Mouse (Mus musculus) forebrain, embryonic 11.5 days (tissue): Measurements from ENCODE around the gene Tpst1. TPM values are rescaled to one million over a fixed set of nuclear protein-coding genes. Genes with fewer than 3 reads are reported as not detected.

Experiments
- ATAC-seq: fragments of 200-750 bp; cut with Nextera tagmentation; replicated peaks from 2 replicates; pipeline ENCODE4 v1.8.0; 2017; ENCODE audit warnings: moderate TSS enrichment; ENCODE audit not compliant: low FRiP score
- DNase-seq: peaks from one replicate; pipeline ENCODE4 v3.0.0-alpha.2; 2017; ENCODE audit warnings: low spot score
- H3K27ac ChIP-seq: fragments of 300-500 bp; sonication (generic); 2 replicates; pipeline ENCODE4 v1.5.1; 2014; ENCODE audit warnings: low read depth, low read length
- H3K27me3 ChIP-seq: fragments of 300-500 bp; sonication (generic); 2 replicates; pipeline ENCODE4 v1.6.1; 2014; ENCODE audit warnings: mild to moderate bottlenecking, low read length, mixed read lengths; ENCODE audit not compliant: control insufficient read depth, insufficient read depth
- H3K36me3 ChIP-seq: fragments of 300-500 bp; sonication (generic); 2 replicates; pipeline ENCODE4 v1.6.1; 2014; ENCODE audit warnings: mild to moderate bottlenecking, low read length, moderate library complexity, mixed read lengths; ENCODE audit not compliant: control insufficient read depth, insufficient read depth
- H3K4me1 ChIP-seq: fragments of 300-500 bp; sonication (generic); replicated peaks from 2 replicates; pipeline ENCODE4 v1.6.1; 2014; ENCODE audit warnings: low read length, mixed read lengths; ENCODE audit not compliant: control insufficient read depth, insufficient read depth
- H3K4me2 ChIP-seq: fragments of 300-500 bp; sonication (generic); 2 replicates; pipeline ENCODE4 v1.6.1; 2014; ENCODE audit warnings: low read depth, mild to moderate bottlenecking, low read length, moderate library complexity, mixed read lengths; ENCODE audit not compliant: severe bottlenecking
- H3K4me3 ChIP-seq: fragments of 300-500 bp; sonication (generic); 2 replicates; pipeline ENCODE4 v1.5.1; 2014; ENCODE audit warnings: low read depth, low read length
- H3K9ac ChIP-seq: fragments of 300-500 bp; sonication (generic); 2 replicates; pipeline ENCODE4 v1.6.1; 2014; ENCODE audit warnings: low read length
- H3K9me3 ChIP-seq: fragments of 300-500 bp; sonication (generic); 2 replicates; pipeline ENCODE4 v1.6.1; 2016; ENCODE audit warnings: low read length, mixed read lengths; ENCODE audit not compliant: control insufficient read depth
- WGBS: fragments of 180-500 bp; shearing (Covaris S2); extraction: QIAGEN DNeasy Blood & Tissue Kit; methylation state at CpG from one replicate; pipeline ENCODE4 v1.1.7; 2014; 5-methylcytosine and 5-hydroxymethylcytosine counted together
- polyA plus RNA-seq: library from polyadenylated mRNA; unstranded; fragments of >200 nt; fragmentation: Nextera tagmentation; extraction: Ambion mirVana; gene quantifications from 2 replicates; pipeline ENCODE4 v1.2.1, GENCODE M21; 2014

Gene Tpst1
- polyA plus RNA-seq, 1 experiment from 2014 or later = 60.8 TPM

- no peak overlapping the region for H3K27ac ChIP-seq
- no peaks in the 10 kb centered on the region for H3K9me3 ChIP-seq
- H3K27me3 ChIP-seq = no peaks in the 10 kb centered on the region
- ATAC-seq = no peak
- no peak overlapping the region for H3K4me2 ChIP-seq
- DNase-seq = no peak
- no peaks in the 10 kb centered on the region for H3K4me1 ChIP-seq
- no peaks in the 10 kb centered on the region for H3K36me3 ChIP-seq
- no peak overlapping the region for H3K9ac ChIP-seq
- H3K4me3 ChIP-seq = no peak overlapping the region
- 88% methylated on average over 4 of the region's 4 CpGs for WGBS
Observed at GRCm38 (mm10) chr5:130060329-130060665, 12.8 kb upstream of the Tpst1 start.

DNA sequence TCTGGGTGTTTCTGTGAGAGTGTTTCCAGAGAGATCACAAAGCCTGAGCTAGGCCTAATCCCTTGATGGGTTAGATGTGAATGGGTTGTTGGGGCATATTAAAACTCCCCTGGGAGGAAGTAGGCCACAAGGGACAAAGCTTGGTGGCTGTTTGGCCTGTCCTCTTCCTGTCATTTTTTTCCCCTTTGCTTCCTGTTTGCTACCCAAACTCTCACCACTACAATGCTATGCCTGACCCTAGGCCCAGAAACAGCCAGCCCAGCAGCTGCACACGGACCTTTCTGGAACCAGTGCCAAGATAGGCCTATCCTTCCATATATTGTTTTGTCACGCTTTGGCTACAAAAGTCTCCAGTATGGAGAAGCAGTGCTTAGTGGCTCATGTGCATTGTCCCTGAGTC, 11.0 kb upstream of the Tpst1 start:
- no peaks in the 10 kb centered on the region for H3K9me3 ChIP-seq
- no peaks in the 10 kb centered on the region for H3K36me3 ChIP-seq
- DNase-seq (no peak), ATAC-seq (no peak)
- H3K4me1 ChIP-seq = no peaks in the 10 kb centered on the region
- no peak overlapping the region for H3K9ac ChIP-seq
- H3K4me3 ChIP-seq = no peak overlapping the region
- no peaks in the 10 kb centered on the region for H3K27me3 ChIP-seq
- H3K4me2 ChIP-seq = no peak overlapping the region
- 79% methylated on average over 2 of the region's 2 CpGs for WGBS
- H3K27ac ChIP-seq = no peak overlapping the region

DNA sequence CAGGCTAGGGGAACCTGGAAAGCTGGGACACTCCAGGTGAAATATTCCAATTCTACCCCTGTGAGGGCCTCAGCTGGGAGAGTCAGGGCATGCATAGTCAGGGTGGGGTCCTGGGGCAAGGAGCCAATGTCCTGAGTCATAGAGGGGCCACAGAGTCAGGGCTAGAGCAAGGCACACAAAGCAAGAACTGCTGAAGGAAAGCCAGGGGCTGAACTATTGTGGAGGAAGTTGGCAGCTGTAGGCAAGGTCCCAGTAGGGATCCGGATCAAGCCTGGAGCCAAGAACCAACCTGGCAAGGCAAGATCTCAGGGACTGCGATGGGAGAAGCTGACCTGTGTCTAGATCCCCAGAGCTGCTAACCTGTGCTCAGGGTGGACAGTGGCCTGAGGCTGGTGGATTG, 9.4 kb upstream of the Tpst1 start:
- 77% methylated on average over 2 of the region's 2 CpGs for WGBS
- ATAC-seq = no peak

DNA sequence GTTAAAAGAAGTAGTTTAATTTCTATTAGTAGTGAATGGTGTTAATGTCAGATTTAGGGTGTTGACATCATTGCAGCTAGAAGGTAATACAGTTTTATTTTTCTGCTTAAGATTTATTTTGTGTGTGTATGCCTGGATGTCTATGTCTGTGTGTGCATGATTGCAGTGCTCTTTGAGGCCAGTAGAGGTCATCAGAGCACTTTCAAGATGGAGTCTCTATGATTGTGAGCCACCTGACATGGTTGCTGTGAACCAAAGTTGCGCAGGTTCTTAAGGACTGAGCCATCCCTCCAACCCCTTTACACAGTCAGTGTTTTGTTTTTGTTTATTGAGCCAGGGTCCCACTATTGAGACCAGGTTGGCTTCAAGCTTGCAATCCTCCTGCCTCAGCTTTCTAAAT, 7.5 kb upstream of the Tpst1 start:
- no peak for DNase-seq
- Histone ChIP-seq H3K9me3 (no peaks in the 10 kb centered on the region; the same call in 1 of the 2 replicates), H3K4me1 (no peaks in the 10 kb centered on the region), H3K4me2 (no peak overlapping the region), H3K9ac (no peak overlapping the region), H3K27me3 (no peaks in the 10 kb centered on the region), H3K36me3 (no peaks in the 10 kb centered on the region), H3K4me3 (no peak overlapping the region), H3K27ac (no peak overlapping the region)
- no peak for ATAC-seq
- 90% methylated on average over 1 of the region's 1 CpGs for WGBS

More for the DNA sequence above, 9.4 kb upstream of the Tpst1 start:
- Histone ChIP-seq H3K9me3 (no peaks in the 10 kb centered on the region), H3K4me3 (no peak overlapping the region), H3K9ac (no peak overlapping the region), H3K27me3 (no peaks in the 10 kb centered on the region), H3K4me2 (no peak overlapping the region), H3K27ac (no peak overlapping the region), H3K36me3 (no peaks in the 10 kb centered on the region), H3K4me1 (no peaks in the 10 kb centered on the region)
- no peak for DNase-seq

GRCm38 (mm10) chr5:130067841-130068264, 5.3 kb upstream of the Tpst1 start:
- no peak overlapping the region for H3K9ac ChIP-seq
- H3K36me3 ChIP-seq = no peaks in the 10 kb centered on the region
- DNase-seq (no peak), ATAC-seq (no peak)
- H3K4me1 ChIP-seq = no peaks in the 10 kb centered on the region
- 86% methylated on average over 3 of the region's 3 CpGs for WGBS
- H3K27me3 ChIP-seq = no peaks in the 10 kb centered on the region
- no peak overlapping the region for H3K4me3 ChIP-seq
- no peak overlapping the region for H3K4me2 ChIP-seq
- H3K9me3 ChIP-seq = no peaks in the 10 kb centered on the region; the same call in 1 of the 2 replicates
- H3K27ac ChIP-seq = no peak overlapping the region

GRCm38 (mm10) chr5:130074491-130074890, 1.4 kb downstream of the Tpst1 start:
- H3K9ac ChIP-seq = no peak overlapping the region
- 82% methylated on average over 6 of the region's 6 CpGs for WGBS
- H3K4me1 ChIP-seq = no peaks in the 10 kb centered on the region
- H3K4me2 ChIP-seq = no peak overlapping the region
- ATAC-seq (no peak), DNase-seq (no peak)
- H3K9me3 ChIP-seq = no peaks in the 10 kb centered on the region
- H3K27me3 ChIP-seq = no peaks in the 10 kb centered on the region; the same call in 1 of the 2 replicates
- no peak overlapping the region for H3K27ac ChIP-seq
- no peak overlapping the region for H3K4me3 ChIP-seq
- no peaks in the 10 kb centered on the region for H3K36me3 ChIP-seq

DNA sequence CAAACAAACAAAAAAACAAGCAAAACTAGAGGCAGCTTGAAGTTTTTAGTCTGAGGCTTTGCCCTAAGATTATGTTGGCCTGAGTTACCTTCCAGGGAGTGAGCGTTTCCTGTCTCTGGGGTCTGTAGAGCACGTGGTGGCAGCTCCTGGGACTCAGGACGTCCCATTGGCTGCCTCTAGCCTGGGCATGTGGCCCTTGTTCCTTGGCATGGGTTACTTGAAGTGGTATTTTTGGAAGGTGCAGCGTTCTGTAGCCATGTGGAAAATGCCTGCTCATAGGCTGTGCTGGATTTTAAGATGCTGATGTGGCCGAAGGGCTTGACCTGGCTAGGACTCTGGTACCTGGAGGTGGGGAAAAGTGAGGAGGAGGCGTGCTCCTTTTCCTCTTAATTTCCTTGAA, 3.3 kb downstream of the Tpst1 start:
- no peak for ATAC-seq
- H3K9ac ChIP-seq = no peak overlapping the region
- no peak overlapping the region for H3K27ac ChIP-seq
- 66% methylated on average over 6 of the region's 6 CpGs for WGBS
- no peak overlapping the region for H3K4me3 ChIP-seq
- H3K4me1 ChIP-seq = no peaks in the 10 kb centered on the region
- H3K9me3 ChIP-seq = no peaks in the 10 kb centered on the region; the same call in 1 of the 2 replicates
- H3K36me3 ChIP-seq = no peaks in the 10 kb centered on the region
- no peak overlapping the region for H3K4me2 ChIP-seq
- H3K27me3 ChIP-seq = no peaks in the 10 kb centered on the region; the same call in 1 of the 2 replicates
- DNase-seq = no peak

GRCm38 (mm10) chr5:130078096-130078833, 5.1 kb downstream of the Tpst1 start:
- no peak overlapping the region for H3K4me3 ChIP-seq
- WGBS = 83% methylated on average over 9 of the region's 9 CpGs

DNA sequence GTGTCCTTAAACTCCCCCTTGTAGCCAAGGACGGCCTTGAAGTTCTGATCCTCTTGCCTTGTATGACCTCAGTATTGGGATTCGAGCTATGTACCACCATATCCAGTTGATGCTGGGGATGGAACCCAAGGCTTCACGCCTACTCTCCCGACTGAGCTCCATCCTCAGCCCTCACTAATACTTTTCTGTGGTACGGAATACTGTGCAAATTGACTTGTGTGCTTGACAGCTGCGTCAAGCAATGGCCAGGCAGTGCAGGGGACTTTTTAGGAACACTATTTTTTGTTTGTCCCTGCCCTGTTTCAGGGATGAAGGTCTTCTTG, 5.7 kb downstream of the Tpst1 start:
- Histone ChIP-seq H3K27ac (no peak overlapping the region), H3K36me3 (no peaks in the 10 kb centered on the region), H3K9me3 (no peaks in the 10 kb centered on the region; the same call in 1 of the 2 replicates), H3K4me3 (peak overlapping the region; percentile 75), H3K4me2 (peak overlapping the region; percentile 79), H3K9ac (peak overlapping the region; percentile 90), H3K27me3 (no peaks in the 10 kb centered on the region; the same call in 1 of the 2 replicates), H3K4me1 (no peaks in the 10 kb centered on the region)
- WGBS = 38% methylated on average over 6 of the region's 6 CpGs
- ATAC-seq (peak; percentile 30; the same call in 1 of the 2 replicates), DNase-seq (no peak)

More at GRCm38 (mm10) chr5:130078096-130078833, 5.1 kb downstream of the Tpst1 start:
- H3K9me3 ChIP-seq = no peaks in the 10 kb centered on the region; the same call in 1 of the 2 replicates
- DNase-seq = no peak
- no peak overlapping the region for H3K4me2 ChIP-seq
- no peaks in the 10 kb centered on the region for H3K4me1 ChIP-seq
- H3K9ac ChIP-seq = no peak overlapping the region
- no peaks in the 10 kb centered on the region; the same call in 1 of the 2 replicates for H3K27me3 ChIP-seq
- H3K27ac ChIP-seq = no peak overlapping the region
- ATAC-seq = no peak
- H3K36me3 ChIP-seq = no peaks in the 10 kb centered on the region
